Mouse (Mus musculus) limb, embryonic 13.5 days (tissue): ENCODE results near the gene Klk1b1. TPM values are rescaled to one million over a fixed set of nuclear protein-coding genes. Genes with fewer than 3 reads are reported as not detected.
"Not testable (repeated sequence)": the region's sequence is repeated elsewhere in the genome, so short reads cannot be mapped to it uniquely, and the experiment has no call there.

Experiments used
- ATAC-seq: fragments of 200-750 bp; cut with Nextera tagmentation; 2 replicates; pipeline ENCODE4 v1.8.0; 2017; ENCODE audit warnings: low read depth, moderate number of reproducible peaks, moderate TSS enrichment; ENCODE audit not compliant: low FRiP score
- H3K27ac ChIP-seq: fragments of 300-500 bp; sonication (generic); 2 replicates; pipeline ENCODE4 v1.5.1; 2015; ENCODE audit warnings: inconsistent platforms, mild to moderate bottlenecking, moderate library complexity
- H3K27me3 ChIP-seq: fragments of 300-500 bp; sonication (generic); 2 replicates; pipeline ENCODE4 v1.6.1; 2015; ENCODE audit warnings: mild to moderate bottlenecking, inconsistent platforms
- H3K36me3 ChIP-seq: fragments of 300-500 bp; sonication (generic); 2 replicates; pipeline ENCODE4 v1.6.1; 2015; ENCODE audit warnings: inconsistent platforms, mild to moderate bottlenecking, moderate library complexity
- H3K4me1 ChIP-seq: fragments of 300-500 bp; sonication (generic); 2 replicates; pipeline ENCODE4 v1.6.1; 2015; ENCODE audit warnings: inconsistent platforms
- H3K4me2 ChIP-seq: fragments of 300-500 bp; sonication (generic); replicated peaks from 2 replicates; pipeline ENCODE4 v1.6.1; 2015; ENCODE audit warnings: inconsistent platforms, mild to moderate bottlenecking, moderate library complexity
- H3K4me3 ChIP-seq: fragments of 300-500 bp; sonication (generic); 2 replicates; pipeline ENCODE4 v1.5.1; 2015; ENCODE audit warnings: moderate library complexity, mild to moderate bottlenecking, inconsistent platforms
- H3K9ac ChIP-seq: fragments of 300-500 bp; sonication (generic); 2 replicates; pipeline ENCODE4 v1.6.1; 2015; ENCODE audit warnings: mild to moderate bottlenecking, inconsistent platforms
- H3K9me3 ChIP-seq: fragments of 300-500 bp; sonication (generic); 2 replicates; pipeline ENCODE4 v1.6.1; 2016; ENCODE audit warnings: inconsistent platforms
- WGBS: fragments of 180-500 bp; shearing (Covaris S2); methylation state at CpG from one replicate; pipeline ENCODE4 v1.1.7; 2015; 5-methylcytosine and 5-hydroxymethylcytosine counted together
- polyA plus RNA-seq: library from polyadenylated mRNA; unstranded; fragments of >200 nt; fragmentation: Nextera tagmentation; extraction: Ambion mirVana; gene quantifications from 2 replicates; pipeline ENCODE4 v1.2.1, GENCODE M21; 2015

Klk1b1 gene
- polyA plus RNA-seq, 1 experiment from 2014 or later, result not detected

DNA sequence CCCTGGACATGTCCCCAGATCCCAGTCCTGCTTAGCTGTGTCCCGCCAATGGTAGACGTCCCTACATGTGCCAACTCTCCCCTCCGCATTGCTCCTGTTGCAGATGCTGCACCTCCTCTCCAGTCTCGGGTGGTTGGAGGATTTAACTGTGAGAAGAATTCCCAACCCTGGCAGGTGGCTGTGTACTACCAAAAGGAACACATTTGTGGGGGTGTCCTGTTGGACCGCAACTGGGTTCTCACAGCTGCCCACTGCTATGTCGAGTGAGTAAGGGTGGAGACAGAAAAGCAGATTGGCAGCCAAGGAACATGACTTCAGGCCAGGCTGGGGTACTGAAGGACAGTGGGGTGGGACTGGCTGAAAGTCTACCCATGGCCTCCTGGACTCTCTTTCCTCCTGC lies 48.1 kb downstream of the Klk1b1 start:
- H3K9me3 ChIP-seq, H3K4me2 ChIP-seq, H3K4me1 ChIP-seq, H3K27ac ChIP-seq, H3K27me3 ChIP-seq, H3K4me3 ChIP-seq, H3K36me3 ChIP-seq, ATAC-seq, H3K9ac ChIP-seq: not testable (repeated sequence)
- WGBS, result 87% methylated on average over 6 of the region's 6 CpGs

DNA sequence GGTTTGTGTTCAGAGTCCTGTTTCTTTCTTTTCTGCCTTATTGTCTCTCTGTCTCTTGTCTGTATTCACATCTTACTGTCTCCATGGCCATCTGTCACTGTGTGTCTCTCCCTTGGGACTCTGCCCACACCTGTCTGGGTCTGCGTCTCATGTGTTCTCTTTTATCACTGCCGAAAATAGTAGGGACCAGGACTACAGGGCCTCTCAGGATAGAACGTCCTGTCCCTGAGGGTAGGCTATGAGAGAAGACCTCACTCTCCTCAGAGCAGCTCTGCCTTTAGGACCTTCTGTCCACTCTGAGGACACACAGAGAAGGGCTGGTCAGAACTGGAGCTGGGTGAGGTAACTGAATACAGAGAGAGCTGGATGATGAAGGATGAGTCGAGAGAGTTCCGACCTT lies 48.5 kb downstream of the Klk1b1 start:
- Histone ChIP-seq H3K4me1 (no peaks in the 10 kb centered on the region), H3K36me3 (no peaks in the 10 kb centered on the region), H3K9ac (no peak overlapping the region), H3K9me3 (no peaks in the 10 kb centered on the region), H3K4me3 (no peak overlapping the region), H3K4me2 (no peak overlapping the region), H3K27me3 (no peaks in the 10 kb centered on the region), H3K27ac (no peak overlapping the region)
- no peak for ATAC-seq
- 84% methylated on average over 5 of the region's 5 CpGs for WGBS

Other genes starting within 250 kb of the Klk1b1 start
- gene Klk12, start 197.9 kb upstream of the Klk1b1 start, polyA plus RNA-seq, result not detected in 2 replicates
- gene Klk11, start 192.1 kb upstream of the Klk1b1 start, polyA plus RNA-seq, result 0.27 and 0.70 TPM in 2 replicates
- gene Klk10, start 185.7 kb upstream of the Klk1b1 start, polyA plus RNA-seq, result 2.0 and 2.1 TPM in 2 replicates
- 0.38 and 0.55 TPM in 2 replicates for gene Klk9, start 174.9 kb upstream of the Klk1b1 start, polyA plus RNA-seq
- gene Klk8, start 169.2 kb upstream of the Klk1b1 start, polyA plus RNA-seq, result 16.8 and 19.0 TPM in 2 replicates
- gene Klk7, start 155.5 kb upstream of the Klk1b1 start, polyA plus RNA-seq, result not detected in 2 replicates
- not detected in 2 replicates for gene Klk6, start 142.3 kb upstream of the Klk1b1 start, polyA plus RNA-seq
- 0.26 and 0.27 TPM in 2 replicates for gene Klk5, start 124.8 kb upstream of the Klk1b1 start, polyA plus RNA-seq
- 0.20 and 0.27 TPM in 2 replicates for gene Klk4, start 85.6 kb upstream of the Klk1b1 start, polyA plus RNA-seq
- gene Klk15, start 33.0 kb upstream of the Klk1b1 start, polyA plus RNA-seq, result not detected in 2 replicates
- gene Klk1b8, start 16.1 kb upstream of the Klk1b1 start, polyA plus RNA-seq, result not detected in 2 replicates
- gene Klk1b9, start 9.3 kb downstream of the Klk1b1 start, polyA plus RNA-seq, result not detected in 2 replicates
- gene Klk1b11, start 29.1 kb downstream of the Klk1b1 start, polyA plus RNA-seq, result not detected in 2 replicates
- gene Klk1b26, start 45.4 kb downstream of the Klk1b1 start, polyA plus RNA-seq, result not detected in 2 replicates
- not detected in 2 replicates for gene Klk1b27, start 85.5 kb downstream of the Klk1b1 start, polyA plus RNA-seq
- gene Klk1b21, start 135.6 kb downstream of the Klk1b1 start, polyA plus RNA-seq, result not detected in 2 replicates
- not detected in 2 replicates for gene Klk1b22, start 145.9 kb downstream of the Klk1b1 start, polyA plus RNA-seq
- gene Klk1b16, start 170.0 kb downstream of the Klk1b1 start, polyA plus RNA-seq, result not detected in 2 replicates
- gene Klk1b24, start 221.5 kb downstream of the Klk1b1 start, polyA plus RNA-seq, result not detected in 2 replicates
- gene Klk1b3, start 231.4 kb downstream of the Klk1b1 start, polyA plus RNA-seq, result not detected in 2 replicates
- gene Klk1b4, start 240.7 kb downstream of the Klk1b1 start, polyA plus RNA-seq, result not detected in 2 replicates
- gene Klk1b5, start 249.2 kb downstream of the Klk1b1 start, polyA plus RNA-seq, result not detected in 2 replicates